Mouse (Mus musculus) CD8-positive naive resting alpha-beta T cell, adult 57 days (primary cell): ENCODE results near the gene Gcsam. TPM values are rescaled to one million over a fixed set of nuclear protein-coding genes. Genes with fewer than 3 reads are reported as not detected.

Source experiments
- total RNA-seq: library from RNA; stranded (reverse); gene quantifications from one replicate; pipeline ENCODE4 v1.2.4, GENCODE M21; 2023

The Gcsam gene
- total RNA-seq: 0.37 TPM

DNA sequence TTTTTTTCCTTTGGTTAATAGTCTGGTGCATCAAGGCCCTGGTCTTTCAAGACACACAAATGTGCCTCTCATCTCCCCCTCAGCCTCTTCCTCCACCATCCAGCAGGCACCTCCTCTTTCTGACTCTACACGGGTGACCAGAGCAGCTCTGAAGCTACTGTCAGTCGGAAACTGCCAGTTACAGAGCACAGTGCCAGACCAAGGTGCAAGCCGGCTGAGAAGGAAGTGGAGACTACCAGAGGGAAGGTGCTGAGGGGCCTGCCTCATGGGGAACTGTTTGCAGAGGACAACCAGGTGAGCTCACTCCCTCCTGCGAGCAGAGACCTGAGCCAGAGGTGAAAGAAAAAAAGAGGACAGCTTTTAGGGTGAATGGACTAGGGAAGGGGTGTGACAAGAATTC lies at the start of gene Gcsam:
Gene Gcsam, plus strand, starts transcription at position 114 of the 400 bp plus-strand sequence.

DNA sequence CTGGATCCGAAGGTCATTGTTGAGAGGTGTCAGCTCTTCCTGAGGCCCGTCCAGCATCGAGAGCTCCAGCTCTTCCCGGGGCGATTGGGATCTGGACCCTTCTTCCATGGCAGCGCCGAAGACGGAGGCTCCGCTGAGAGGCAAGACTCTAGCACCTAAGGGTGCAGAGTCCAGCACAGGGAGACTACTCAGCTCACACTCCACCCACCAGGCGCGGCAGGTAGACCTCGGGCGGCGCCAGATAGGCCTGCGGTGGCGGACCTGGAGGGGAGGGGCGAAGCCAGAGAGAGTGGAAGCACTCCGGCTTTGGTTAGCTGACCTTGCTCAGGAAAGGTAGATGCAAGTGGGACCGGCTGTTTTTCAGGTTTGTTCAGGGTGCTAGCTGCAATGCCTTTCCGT lies 43.8 kb downstream of the Gcsam start, which contains the start of gene BC016579:
Gene BC016579, minus strand, starts transcription at position 135 of the 399 bp plus-strand sequence.

Other genes with a start within 250 kb of the Gcsam start
- 8.5 TPM for gene Cd200, start 201.3 kb upstream of the Gcsam start, total RNA-seq
- not detected for gene Gm609, start 117.4 kb upstream of the Gcsam start, total RNA-seq
- gene Gm17783, start 78.3 kb upstream of the Gcsam start, total RNA-seq: not detected
- not detected for gene Slc9c1, start 75.1 kb upstream of the Gcsam start, total RNA-seq
- not detected for gene BC016579, start 43.7 kb downstream of the Gcsam start, total RNA-seq
- gene Tmprss7, start 83.3 kb downstream of the Gcsam start, total RNA-seq: not detected
- gene Tagln3, start 114.2 kb downstream of the Gcsam start, total RNA-seq: not detected
- 40.5 TPM for gene Abhd10, start 132.6 kb downstream of the Gcsam start, total RNA-seq